Mouse (Mus musculus) ES-E14 (cell line): Measurements from ENCODE around the gene Hsd17b13. TPM values are rescaled to one million over a fixed set of nuclear protein-coding genes. Genes with fewer than 3 reads are reported as not detected.
A peak's percentile ranks its signal among the peaks of the same experiment; 100 is the strongest.

Source experiments
- DNase-seq: peaks from one replicate; pipeline ENCODE4 v3.0.0-alpha.2; 2013; ENCODE audit warnings: low read depth, low spot score
- H3K27ac ChIP-seq: 2 replicates; pipeline ENCODE4 v1.5.1; 2012; ENCODE audit warnings: low read depth, mild to moderate bottlenecking, low read length, moderate library complexity, mixed read lengths; ENCODE audit not compliant: poor library complexity, insufficient read depth, severe bottlenecking
- H3K36me3 ChIP-seq: 2 replicates; pipeline ENCODE4 v1.6.1; 2012; ENCODE audit warnings: mild to moderate bottlenecking, low read length, moderate library complexity, mixed read lengths; ENCODE audit not compliant: control insufficient read depth, poor library complexity, insufficient read depth, severe bottlenecking
- H3K4me1 ChIP-seq, 2 experiments: fragments of 150-350 bp in 1 of 2; sonication (generic) in 1 of 2; 2 replicates each; pipeline ENCODE4 v1.6.1; 2012; ENCODE audit warnings: low read length in 2 of 2, mild to moderate bottlenecking in 1 of 2, mixed read lengths in 1 of 2; ENCODE audit not compliant: control insufficient read depth in 2 of 2, insufficient read depth in 2 of 2, poor library complexity in 1 of 2
- H3K4me3 ChIP-seq, 2 experiments: fragments of 150-350 bp in 1 of 2; sonication (generic) in 1 of 2; 2 replicates each; pipeline ENCODE4 v1.5.1; 2012; ENCODE audit warnings: low read length in 2 of 2, low read depth in 1 of 2, mild to moderate bottlenecking in 1 of 2, mixed read lengths in 1 of 2; ENCODE audit not compliant: insufficient read depth in 1 of 2, poor library complexity in 1 of 2, severe bottlenecking in 1 of 2
- H3K9ac ChIP-seq: 2 replicates; pipeline ENCODE4 v1.6.1; 2012; ENCODE audit warnings: low read depth, mild to moderate bottlenecking, low read length, mixed read lengths; ENCODE audit not compliant: poor library complexity, insufficient read depth, severe bottlenecking
- H3K9me3 ChIP-seq: fragments of 150-350 bp; sonication (generic); 2 replicates; pipeline ENCODE4 v1.6.1; 2012; ENCODE audit warnings: low read depth, mild to moderate bottlenecking, low read length; ENCODE audit not compliant: control insufficient read depth, insufficient read depth
- CHD2 ChIP-seq: IDR thresholded peaks from 2 replicates; pipeline ENCODE4 v1.6.1; 2014; ENCODE audit warnings: mild to moderate bottlenecking, low read depth, low read length, inconsistent platforms
- HCFC1 ChIP-seq: IDR thresholded peaks from 2 replicates; pipeline ENCODE4 v1.6.1; 2012; ENCODE audit warnings: low read length, inconsistent platforms, borderline replicate concordance; ENCODE audit not compliant: insufficient read depth
- MAFK ChIP-seq: IDR thresholded peaks from 2 replicates; pipeline ENCODE4 v1.6.1; 2014; ENCODE audit warnings: mild to moderate bottlenecking, low read depth, low read length, inconsistent platforms; ENCODE audit not compliant: insufficient read depth
- ZC3H11A ChIP-seq: IDR thresholded peaks from 2 replicates; pipeline ENCODE4 v1.6.1; 2012; ENCODE audit warnings: low read depth, mild to moderate bottlenecking, inconsistent platforms, low read length, borderline replicate concordance
- ZNF384 ChIP-seq: IDR thresholded peaks from 2 replicates; pipeline ENCODE4 v1.6.1; 2012; ENCODE audit warnings: low read depth, low read length, inconsistent platforms
- in situ Hi-C, 2 experiments: fragments of 600-800 bp; cut with MboI; formaldehyde crosslinking; loops; one replicate each; pipeline ENCODE4 v1.15.1; 2025; ENCODE audit warnings: low sequenced_read_pairs in 2 of 2, inconsistent platforms in 1 of 2; ENCODE audit not compliant: unreplicated experiment in 2 of 2
- total RNA-seq: library from RNA; depleted of rRNA; stranded (reverse); fragments of 300-350 nt; gene quantifications from 2 replicates; pipeline ENCODE4 v1.2.3, GENCODE M21; 2012

Hsd17b13 gene
- total RNA-seq, 1 experiment, result not detected

DNA sequence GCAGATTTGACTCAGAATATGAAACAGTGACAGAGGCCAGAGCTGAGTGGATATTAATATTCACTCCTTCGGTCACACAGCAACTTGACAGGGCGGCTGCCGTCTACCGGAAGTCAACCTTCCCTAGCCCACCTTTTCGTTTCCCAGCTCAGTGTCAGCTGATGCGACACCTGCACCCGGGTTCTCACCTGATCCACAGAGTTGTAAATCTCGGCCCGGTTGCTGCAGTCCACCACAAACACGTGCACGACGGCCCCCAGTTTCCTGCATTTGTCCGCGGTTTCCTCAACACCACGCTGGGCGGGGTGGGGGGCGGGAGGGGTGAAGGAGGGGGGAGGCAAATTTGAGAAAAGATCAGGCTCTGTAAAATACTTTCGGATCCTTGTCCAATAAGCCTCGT, 4.8 kb downstream of the Hsd17b13 start:
- Histone ChIP-seq H3K36me3 (no peaks in the 10 kb centered on the region), H3K4me1 (peaks cover 0 to 4% of the 10 kb centered on the region in 2 experiments; a peak in 1 of 4 replicates), H3K9ac (no peak overlapping the region), H3K9me3 (no peaks in the 10 kb centered on the region), H3K4me3 (peak overlapping the region in 1 of 2 experiments; percentile 22; a peak in 1 of 4 replicates), H3K27ac (no peak overlapping the region)
- no peak for TF ChIP-seq ZNF384
- no peak for TF ChIP-seq HCFC1
- no peak for TF ChIP-seq CHD2
- TF ChIP-seq MAFK, result no peak
- no peak for TF ChIP-seq ZC3H11A
- in situ Hi-C loops, result no loop called here
- no peak for DNase-seq

DNA sequence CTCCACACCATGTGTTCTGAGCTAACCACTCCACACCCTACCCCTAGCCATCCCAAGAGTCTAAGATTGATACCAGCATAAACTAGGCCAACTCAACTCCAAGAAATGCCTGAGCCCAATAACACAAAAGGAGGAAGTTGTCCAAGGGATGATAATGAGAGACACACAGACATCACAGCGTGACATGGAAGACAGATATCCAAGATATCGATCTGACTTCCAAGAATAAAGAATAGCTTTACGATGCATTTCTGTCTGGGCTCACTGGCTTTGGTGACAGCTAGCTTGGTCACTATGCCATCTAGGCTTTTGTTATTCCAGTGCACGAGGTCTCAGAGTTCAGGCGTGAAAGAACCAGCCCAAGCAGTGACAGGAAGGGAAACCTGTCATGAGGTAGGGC, 6.2 kb downstream of the Hsd17b13 start:
- peaks cover 0 to 4% of the 10 kb centered on the region in 2 experiments; a peak in 1 of 4 replicates for H3K4me1 ChIP-seq
- no peak for DNase-seq
- TF ChIP-seq MAFK, result no peak
- TF ChIP-seq CHD2, result no peak
- no peak for TF ChIP-seq ZNF384
- TF ChIP-seq HCFC1, result no peak
- TF ChIP-seq ZC3H11A, result no peak
- no peak overlapping the region for H3K4me3 ChIP-seq
- H3K9me3 ChIP-seq, result no peaks in the 10 kb centered on the region
- no peak overlapping the region for H3K9ac ChIP-seq
- H3K36me3 ChIP-seq, result no peaks in the 10 kb centered on the region
- in situ Hi-C loops, result no loop called here
- H3K27ac ChIP-seq, result no peak overlapping the region

DNA sequence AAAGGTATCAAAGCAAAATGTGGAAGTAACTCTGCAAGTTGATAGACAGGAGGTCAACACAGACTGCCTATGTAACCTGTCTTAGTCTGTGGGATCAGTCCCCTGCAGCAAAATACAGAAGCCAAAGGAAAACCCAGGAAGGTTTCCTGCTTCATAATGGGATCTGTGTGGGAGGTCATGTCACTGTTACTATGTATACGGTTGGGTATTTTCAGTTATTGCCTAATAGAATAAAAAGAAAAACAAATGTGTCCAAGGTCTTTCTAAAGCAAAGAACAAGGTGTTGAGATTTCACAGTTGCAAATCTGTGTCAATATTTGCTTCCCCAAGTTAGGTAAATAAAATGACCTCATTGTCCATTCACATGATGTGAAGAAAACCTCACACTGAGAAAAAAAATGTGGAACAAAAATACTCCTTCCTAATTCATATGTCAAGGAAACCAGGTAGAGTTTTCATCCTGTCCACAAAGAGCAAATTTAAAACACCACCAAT, 14.2 kb downstream of the Hsd17b13 start:
- in situ Hi-C loops, result no loop called here
- no peak overlapping the region for H3K4me3 ChIP-seq
- no peak for DNase-seq
- no peaks in the 10 kb centered on the region for H3K9me3 ChIP-seq
- H3K27ac ChIP-seq, result no peak overlapping the region
- no peak overlapping the region for H3K9ac ChIP-seq
- no peaks in the 10 kb centered on the region for H3K36me3 ChIP-seq
- no peaks in the 10 kb centered on the region for H3K4me1 ChIP-seq
- TF ChIP-seq MAFK, result no peak
- TF ChIP-seq ZC3H11A, result no peak
- TF ChIP-seq ZNF384, result no peak
- no peak for TF ChIP-seq CHD2
- TF ChIP-seq HCFC1, result no peak

DNA sequence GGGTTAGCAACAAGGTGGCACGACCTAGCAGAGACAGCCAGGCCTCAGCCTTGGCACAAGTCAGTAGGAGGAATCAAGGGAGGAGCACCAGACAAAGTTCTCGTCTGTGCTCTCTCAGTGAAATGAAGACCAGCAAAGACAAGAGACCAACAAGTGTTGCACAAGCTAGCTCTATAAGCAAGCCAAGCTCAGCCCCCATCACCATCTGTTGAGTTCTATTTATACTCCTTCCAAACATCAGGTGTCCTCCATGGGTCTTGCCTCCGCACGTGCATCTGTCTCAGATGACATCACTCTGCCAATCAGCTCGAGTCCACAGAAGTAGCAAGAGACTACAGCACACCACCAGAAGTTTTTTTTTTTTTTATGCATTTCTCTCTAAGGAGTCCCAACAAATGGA, 22.6 kb downstream of the Hsd17b13 start:
- Histone ChIP-seq H3K4me3 (no peak overlapping the region), H3K4me1 (no peaks in the 10 kb centered on the region), H3K27ac (no peak overlapping the region), H3K9me3 (no peaks in the 10 kb centered on the region), H3K9ac (no peak overlapping the region), H3K36me3 (no peaks in the 10 kb centered on the region)
- in situ Hi-C loops, result no loop called here
- DNase-seq, result no peak
- peak; percentile 66 for TF ChIP-seq ZNF384
- no peak for TF ChIP-seq ZC3H11A
